Mouse (Mus musculus): ENCODE results near the gene Prepl.

DNA sequence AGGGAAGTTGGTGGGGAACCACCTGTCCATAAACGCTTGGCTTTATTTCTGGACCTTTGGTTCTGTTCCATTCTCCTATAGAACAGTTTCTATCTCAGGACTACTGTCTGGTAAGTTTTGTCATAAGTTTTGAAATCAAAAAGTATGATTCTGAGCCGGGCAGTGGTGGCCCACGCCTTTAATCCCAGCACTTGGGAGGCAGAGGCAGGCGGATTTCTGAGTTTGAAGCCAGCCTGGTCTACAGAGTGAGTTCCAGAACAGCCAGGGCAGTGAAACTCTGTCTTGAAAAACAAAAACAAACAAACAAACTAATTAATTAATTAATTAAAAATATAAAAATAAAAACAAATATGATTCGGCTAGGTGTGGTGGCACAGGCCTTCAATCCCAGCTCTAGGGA is 51.3 kb downstream of the Prepl start:
- no peak for TF ChIP-seq POLR2A (IDR thresholded peaks at IDR 0.05; ENCODE audit: borderline replicate concordance, low read depth, low read length)
- TF ChIP-seq CTCF (IDR thresholded peaks at IDR 0.05; ENCODE audit: low read depth, low read length): no peak

Data from bone marrow macrophage, adult 2 months (primary cell).